Mouse (Mus musculus): Measurements from ENCODE around the gene Olfm2. TPM values are rescaled to one million over a fixed set of nuclear protein-coding genes. Genes with fewer than 3 reads are reported as not detected.

Olfm2 gene
- polyA plus RNA-seq, 1 experiment from 2014 or later, result 9.4 TPM

DNA sequence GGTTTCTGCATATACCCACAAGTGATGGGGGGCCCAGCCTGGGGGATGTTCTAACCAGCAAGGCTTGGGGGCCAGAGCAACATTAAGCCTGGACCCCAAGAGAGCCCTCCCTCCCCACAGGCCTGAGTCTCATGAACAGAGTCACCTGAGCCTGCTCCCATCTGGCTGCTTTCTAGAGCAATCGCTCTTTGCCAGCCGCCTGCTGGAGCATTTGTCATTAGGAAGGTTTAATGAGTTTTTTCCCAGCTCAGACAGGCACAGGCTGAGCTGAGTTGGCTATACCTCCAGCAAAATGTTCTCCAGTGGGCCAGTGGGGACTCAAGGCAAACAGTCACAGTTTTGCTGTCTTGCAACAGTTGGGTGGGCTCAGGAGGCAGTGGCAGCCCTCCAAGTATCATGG lies 81.8 kb downstream of the Olfm2 start:
- H3K9me3 ChIP-seq (ENCODE audit: control insufficient read depth, low read length), result no peaks in the 10 kb centered on the region
- H3K4me2 ChIP-seq (ENCODE audit: low read length), result no peak overlapping the region
- no peak overlapping the region for H3K27ac ChIP-seq (ENCODE audit: low read depth)
- 82% methylated on average over 2 of the region's 2 CpGs for WGBS
- DNase-seq (ENCODE audit: low spot score), result no peak
- H3K36me3 ChIP-seq (ENCODE audit: control insufficient read depth, insufficient read depth, low read length), result peaks cover 57% of the 10 kb centered on the region
- ATAC-seq (replicated peaks; ENCODE audit: low FRiP score, low TSS enrichment, low read depth), result no peak
- H3K27me3 ChIP-seq (replicated peaks; ENCODE audit: control insufficient read depth, insufficient read depth, low read length), result no peaks in the 10 kb centered on the region
- no peak overlapping the region for H3K4me3 ChIP-seq (ENCODE audit: low read depth, low read length)
- peaks cover 4% of the 10 kb centered on the region; the same call in 1 of the 2 replicates for H3K4me1 ChIP-seq (replicated peaks; ENCODE audit: control insufficient read depth, insufficient read depth, low read length)
- no peak overlapping the region for H3K9ac ChIP-seq (ENCODE audit: low read length)

GRCm38 (mm10) chr9:20663956-20664355 lies 82.2 kb downstream of the Olfm2 start:
- no peak overlapping the region for H3K4me2 ChIP-seq (ENCODE audit: low read length)
- no peak for DNase-seq (ENCODE audit: low spot score)
- peaks cover 60% of the 10 kb centered on the region for H3K36me3 ChIP-seq (ENCODE audit: control insufficient read depth, insufficient read depth, low read length)
- no peak overlapping the region for H3K4me3 ChIP-seq (ENCODE audit: low read depth, low read length)
- no peak overlapping the region for H3K27ac ChIP-seq (ENCODE audit: low read depth)
- no peaks in the 10 kb centered on the region for H3K27me3 ChIP-seq (replicated peaks; ENCODE audit: control insufficient read depth, insufficient read depth, low read length)
- H3K9ac ChIP-seq (ENCODE audit: low read length), result no peak overlapping the region
- WGBS, result 97% methylated on average over 2 of the region's 2 CpGs
- H3K4me1 ChIP-seq (replicated peaks; ENCODE audit: control insufficient read depth, insufficient read depth, low read length), result peaks cover 4% of the 10 kb centered on the region; the same call in 1 of the 2 replicates
- ATAC-seq (replicated peaks; ENCODE audit: low FRiP score, low TSS enrichment, low read depth), result no peak; the same call in 1 of the 2 replicates
- no peaks in the 10 kb centered on the region for H3K9me3 ChIP-seq (ENCODE audit: control insufficient read depth, low read length)

DNA sequence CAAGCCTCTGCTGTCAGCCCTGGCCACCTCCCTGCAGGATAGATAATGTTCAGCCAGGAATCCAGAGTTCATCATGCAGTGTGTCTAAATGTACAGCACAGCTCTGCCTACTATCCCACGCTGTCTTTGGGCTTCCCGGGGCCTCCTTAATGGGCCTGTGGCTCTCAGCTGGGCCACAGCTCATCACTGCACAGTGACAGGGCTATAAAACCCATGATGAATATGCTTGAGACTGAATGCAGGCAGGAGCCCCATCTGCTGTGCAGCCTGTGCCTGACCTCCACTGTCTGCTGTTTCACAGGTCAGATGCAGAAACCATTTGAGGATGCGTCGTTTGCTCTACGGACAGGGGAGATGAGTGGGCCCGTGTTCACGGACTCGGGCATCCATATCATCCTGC lies 83.3 kb downstream of the Olfm2 start:
- Histone ChIP-seq H3K4me1 (replicated peaks; ENCODE audit: control insufficient read depth, insufficient read depth, low read length) (peaks cover 4% of the 10 kb centered on the region; the same call in 1 of the 2 replicates), H3K36me3 (ENCODE audit: control insufficient read depth, insufficient read depth, low read length) (peaks cover 67% of the 10 kb centered on the region), H3K9me3 (ENCODE audit: control insufficient read depth, low read length) (no peaks in the 10 kb centered on the region), H3K9ac (ENCODE audit: low read length) (no peak overlapping the region), H3K4me3 (ENCODE audit: low read depth, low read length) (no peak overlapping the region), H3K27ac (ENCODE audit: low read depth) (no peak overlapping the region), H3K4me2 (ENCODE audit: low read length) (no peak overlapping the region), H3K27me3 (replicated peaks; ENCODE audit: control insufficient read depth, insufficient read depth, low read length) (no peaks in the 10 kb centered on the region)
- WGBS, result 88% methylated on average over 8 of the region's 8 CpGs
- DNase-seq (ENCODE audit: low spot score), result no peak
- no peak for ATAC-seq (replicated peaks; ENCODE audit: low FRiP score, low TSS enrichment, low read depth)

DNA sequence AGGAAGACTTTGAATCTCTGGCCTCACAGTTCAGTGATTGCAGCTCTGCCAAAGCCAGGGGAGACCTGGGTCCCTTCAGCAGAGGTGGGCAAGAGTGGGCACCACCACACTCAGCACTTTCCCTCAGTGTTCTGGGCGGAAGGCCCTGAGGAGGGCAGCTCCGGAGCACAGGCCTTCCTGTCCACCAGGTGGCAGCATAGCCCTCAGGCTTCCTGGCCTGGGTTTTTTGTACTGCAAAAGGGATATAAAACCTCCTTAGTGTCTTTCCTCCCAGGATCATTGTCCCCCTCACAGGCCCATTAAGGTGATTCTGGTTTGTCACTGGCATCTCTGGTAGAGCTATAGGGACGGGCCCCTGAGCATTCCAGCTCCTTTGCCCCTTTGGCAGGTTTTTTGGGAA lies 83.8 kb downstream of the Olfm2 start:
- no peaks in the 10 kb centered on the region for H3K27me3 ChIP-seq (replicated peaks; ENCODE audit: control insufficient read depth, insufficient read depth, low read length)
- ATAC-seq (replicated peaks; ENCODE audit: low FRiP score, low TSS enrichment, low read depth) (no peak), DNase-seq (ENCODE audit: low spot score) (peak; percentile 80)
- H3K4me1 ChIP-seq (replicated peaks; ENCODE audit: control insufficient read depth, insufficient read depth, low read length), result peaks cover 4% of the 10 kb centered on the region; the same call in 1 of the 2 replicates
- H3K4me3 ChIP-seq (ENCODE audit: low read depth, low read length), result no peak overlapping the region
- H3K27ac ChIP-seq (ENCODE audit: low read depth), result no peak overlapping the region
- H3K4me2 ChIP-seq (ENCODE audit: low read length), result no peak overlapping the region
- H3K36me3 ChIP-seq (ENCODE audit: control insufficient read depth, insufficient read depth, low read length), result peaks cover 72% of the 10 kb centered on the region
- no peaks in the 10 kb centered on the region for H3K9me3 ChIP-seq (ENCODE audit: control insufficient read depth, low read length)
- WGBS, result 60% methylated on average over 3 of the region's 3 CpGs
- H3K9ac ChIP-seq (ENCODE audit: low read length), result no peak overlapping the region

DNA sequence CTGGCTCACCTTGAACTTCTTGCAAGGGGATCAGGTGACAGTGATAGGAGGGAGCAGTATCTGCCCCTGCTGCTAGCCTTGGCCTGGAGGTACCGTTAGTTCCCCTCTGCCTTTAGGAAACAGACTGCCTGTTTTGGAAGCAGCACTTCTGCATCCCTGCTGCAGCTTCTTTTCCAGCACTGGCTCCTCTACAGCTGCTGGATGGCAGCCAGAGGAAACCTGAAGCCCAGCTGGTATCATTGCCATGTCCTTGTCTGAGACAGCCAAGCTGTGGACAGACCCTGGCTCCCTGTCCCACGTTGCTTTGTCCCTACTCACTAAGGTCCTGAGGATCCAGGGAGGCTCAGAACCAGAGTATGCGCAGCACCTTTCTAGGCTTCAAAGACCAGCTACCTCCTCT lies 88.6 kb downstream of the Olfm2 start:
- DNase-seq (ENCODE audit: low spot score) (no peak), ATAC-seq (replicated peaks; ENCODE audit: low FRiP score, low TSS enrichment, low read depth) (no peak)
- Histone ChIP-seq H3K4me2 (ENCODE audit: low read length) (no peak overlapping the region), H3K36me3 (ENCODE audit: control insufficient read depth, insufficient read depth, low read length) (peaks cover 84% of the 10 kb centered on the region), H3K27ac (ENCODE audit: low read depth) (no peak overlapping the region), H3K9me3 (ENCODE audit: control insufficient read depth, low read length) (no peaks in the 10 kb centered on the region), H3K27me3 (replicated peaks; ENCODE audit: control insufficient read depth, insufficient read depth, low read length) (no peaks in the 10 kb centered on the region), H3K9ac (ENCODE audit: low read length) (no peak overlapping the region), H3K4me1 (replicated peaks; ENCODE audit: control insufficient read depth, insufficient read depth, low read length) (peaks cover 16% of the 10 kb centered on the region), H3K4me3 (ENCODE audit: low read depth, low read length) (no peak overlapping the region)
- 88% methylated on average over 3 of the region's 3 CpGs for WGBS

DNA sequence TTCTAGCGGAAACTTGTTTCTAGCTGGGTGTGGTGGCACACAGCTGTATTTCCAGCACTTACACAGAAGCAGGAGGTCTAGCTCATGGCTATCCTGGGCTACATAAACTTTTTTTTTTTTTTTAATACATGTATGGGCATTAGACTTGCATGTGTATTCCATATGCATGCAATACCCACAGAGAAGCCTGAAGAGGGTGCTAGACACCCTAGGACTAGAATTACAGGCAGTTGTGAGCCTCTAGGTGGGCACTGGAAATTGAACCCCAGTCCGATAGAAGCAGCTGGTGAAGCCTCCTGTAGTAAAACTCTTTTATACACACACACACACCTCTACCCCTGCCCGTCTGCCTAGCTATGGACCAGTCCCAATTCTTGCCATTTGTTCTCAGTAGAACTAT lies 92.3 kb downstream of the Olfm2 start:
- no peak overlapping the region for H3K4me3 ChIP-seq (ENCODE audit: low read depth, low read length)
- no peak overlapping the region for H3K4me2 ChIP-seq (ENCODE audit: low read length)
- peaks cover 20% of the 10 kb centered on the region for H3K4me1 ChIP-seq (replicated peaks; ENCODE audit: control insufficient read depth, insufficient read depth, low read length)
- WGBS, result 89% methylated on average over 3 of the region's 3 CpGs
- DNase-seq (ENCODE audit: low spot score) (no peak), ATAC-seq (replicated peaks; ENCODE audit: low FRiP score, low TSS enrichment, low read depth) (no peak)
- H3K36me3 ChIP-seq (ENCODE audit: control insufficient read depth, insufficient read depth, low read length), result peaks cover 54% of the 10 kb centered on the region
- no peak overlapping the region for H3K9ac ChIP-seq (ENCODE audit: low read length)
- H3K9me3 ChIP-seq (ENCODE audit: control insufficient read depth, low read length), result no peaks in the 10 kb centered on the region
- H3K27me3 ChIP-seq (replicated peaks; ENCODE audit: control insufficient read depth, insufficient read depth, low read length), result no peaks in the 10 kb centered on the region
- H3K27ac ChIP-seq (ENCODE audit: low read depth), result no peak overlapping the region

DNA sequence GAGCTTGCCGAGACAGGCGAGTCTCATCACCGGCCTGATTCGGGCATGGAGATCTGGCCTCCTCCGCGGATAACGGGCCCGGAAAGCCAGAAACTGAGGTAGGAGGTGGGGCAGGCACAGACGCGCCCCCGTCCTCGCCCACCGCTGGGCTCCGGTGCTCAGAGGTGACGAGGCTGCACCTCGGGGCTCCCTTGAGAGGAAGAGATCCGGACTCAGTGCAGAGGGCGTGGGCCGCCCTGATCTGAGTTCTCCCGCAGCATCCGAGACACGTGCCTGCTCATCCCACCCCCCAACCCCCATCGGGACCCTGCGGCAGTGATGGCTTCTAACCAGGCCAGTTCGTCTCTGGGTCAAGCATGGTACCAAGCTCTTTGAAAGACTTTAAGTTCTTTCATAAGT lies 93.9 kb downstream of the Olfm2 start:
- ATAC-seq (replicated peaks; ENCODE audit: low FRiP score, low TSS enrichment, low read depth), result peak; percentile 21; the same call in 1 of the 2 replicates
- Histone ChIP-seq H3K4me3 (ENCODE audit: low read depth, low read length) (peak overlapping the region; percentile 93), H3K9me3 (ENCODE audit: control insufficient read depth, low read length) (no peaks in the 10 kb centered on the region), H3K27me3 (replicated peaks; ENCODE audit: control insufficient read depth, insufficient read depth, low read length) (no peaks in the 10 kb centered on the region), H3K27ac (ENCODE audit: low read depth) (0 out of 2 replicates have a peak overlapping the region, but pooled peaks have one; percentile 27), H3K4me1 (replicated peaks; ENCODE audit: control insufficient read depth, insufficient read depth, low read length) (peaks cover 20% of the 10 kb centered on the region), H3K36me3 (ENCODE audit: control insufficient read depth, insufficient read depth, low read length) (peaks cover 53% of the 10 kb centered on the region), H3K9ac (ENCODE audit: low read length) (peak overlapping the region; percentile 83), H3K4me2 (ENCODE audit: low read length) (peak overlapping the region; percentile 65)
- 1% methylated on average over 24 of the region's 25 CpGs for WGBS
- DNase-seq (ENCODE audit: low spot score), result no peak

DNA sequence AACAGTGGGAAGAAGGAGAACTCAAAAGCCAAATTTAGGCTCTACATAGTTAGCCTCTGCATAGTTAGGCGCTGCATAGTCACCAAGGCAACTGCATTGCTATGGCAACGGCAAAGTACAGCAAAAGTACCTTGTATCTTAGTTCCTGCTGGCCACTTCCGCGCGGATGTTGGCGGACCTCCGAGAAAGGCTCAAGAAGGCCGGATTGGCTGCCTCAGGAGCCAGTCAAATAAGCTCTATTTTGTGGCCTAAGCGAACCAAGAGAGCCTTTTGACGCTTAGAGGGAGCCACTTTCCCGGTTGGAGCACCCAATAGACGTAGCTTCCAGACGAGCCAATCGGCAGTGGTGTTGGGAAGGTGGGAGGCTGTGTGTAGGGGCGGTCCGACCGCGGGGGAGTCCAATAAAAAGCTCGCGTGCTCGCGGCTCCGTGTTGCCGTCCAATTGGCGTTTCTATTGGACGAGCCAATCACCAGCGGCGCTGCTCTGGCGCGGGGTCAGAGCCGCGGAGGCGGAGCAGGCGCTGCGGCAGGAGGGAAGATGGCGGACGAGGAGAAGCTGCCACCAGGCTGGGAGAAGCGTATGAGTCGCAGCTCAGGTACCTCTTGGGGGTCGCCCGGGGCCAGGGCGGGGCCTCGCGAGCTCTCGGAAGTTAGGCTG lies 94.4 kb downstream of the Olfm2 start, which contains the start of gene Pin1:
TSS of gene Pin1 (plus strand) at position 494 of the 658 bp plus-strand sequence.
- ATAC-seq (replicated peaks; ENCODE audit: low FRiP score, low TSS enrichment, low read depth) (peak; percentile 99), DNase-seq (ENCODE audit: low spot score) (peak; percentile 92)
- Histone ChIP-seq H3K9me3 (ENCODE audit: control insufficient read depth, low read length) (no peaks in the 10 kb centered on the region), H3K36me3 (ENCODE audit: control insufficient read depth, insufficient read depth, low read length) (peaks cover 53% of the 10 kb centered on the region), H3K27ac (ENCODE audit: low read depth) (peak within 1 kb of the TSS; percentile 62; the same call in 1 of the 2 replicates), H3K9ac (ENCODE audit: low read length) (peak within 1 kb of the TSS; percentile 83), H3K4me2 (ENCODE audit: low read length) (peak within 1 kb of the TSS; percentile 65), H3K4me1 (replicated peaks; ENCODE audit: control insufficient read depth, insufficient read depth, low read length) (peaks cover 20% of the 10 kb centered on the region), H3K27me3 (replicated peaks; ENCODE audit: control insufficient read depth, insufficient read depth, low read length) (no peaks in the 10 kb centered on the region), H3K4me3 (ENCODE audit: low read depth, low read length) (peak within 1 kb of the TSS; percentile 93)
- WGBS, result under 1% methylated on average over 45 of the region's 45 CpGs

- H3K9ac ChIP-seq (ENCODE audit: low read length), result peak overlapping the region; percentile 78
- peak overlapping the region; percentile 84 for H3K4me3 ChIP-seq (ENCODE audit: low read depth, low read length)
- H3K27me3 ChIP-seq (replicated peaks; ENCODE audit: control insufficient read depth, insufficient read depth, low read length), result no peaks in the 10 kb centered on the region
- H3K4me2 ChIP-seq (ENCODE audit: low read length), result peak overlapping the region; percentile 88
- H3K27ac ChIP-seq (ENCODE audit: low read depth), result peak overlapping the region; percentile 71; the same call in 1 of the 2 replicates
- DNase-seq (ENCODE audit: low spot score) (no peak), ATAC-seq (replicated peaks; ENCODE audit: low FRiP score, low TSS enrichment, low read depth) (no peak)
- no peaks in the 10 kb centered on the region for H3K9me3 ChIP-seq (ENCODE audit: control insufficient read depth, low read length)
- peaks cover 22% of the 10 kb centered on the region for H3K4me1 ChIP-seq (replicated peaks; ENCODE audit: control insufficient read depth, insufficient read depth, low read length)
- peaks cover 32% of the 10 kb centered on the region for H3K36me3 ChIP-seq (ENCODE audit: control insufficient read depth, insufficient read depth, low read length)
- 4% methylated on average over 17 of the region's 17 CpGs for WGBS
Measured at GRCm38 (mm10) chr9:20645121-20645520, 101.0 kb downstream of the Olfm2 start.
